In the genomic region with DNA sequence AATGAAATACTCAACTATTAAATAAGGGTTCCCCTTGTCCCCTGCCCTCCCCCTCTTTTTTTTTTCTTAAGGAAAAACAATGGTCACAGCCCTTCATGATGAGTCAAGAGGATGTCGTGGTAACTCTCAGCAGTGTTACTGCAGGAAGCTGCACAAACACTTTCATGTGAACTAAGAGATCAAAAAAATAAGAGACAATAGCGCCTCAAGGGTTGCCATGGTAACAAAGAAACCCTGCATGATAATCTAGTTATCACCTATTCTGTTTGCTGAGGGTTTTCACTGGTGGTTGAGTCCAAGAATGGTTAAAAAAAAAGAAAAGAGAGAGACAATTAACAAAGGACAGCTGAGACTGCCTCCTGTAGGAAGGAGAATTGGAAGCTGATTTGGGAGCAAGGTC, we compare ENCODE assay signal across 11 mouse cellular contexts. TPM values are rescaled to one million over a fixed set of nuclear protein-coding genes. Genes with fewer than 3 reads are reported as not detected.
DNase-seq lines count a peak whose midpoint lies in the region; ATAC-seq and TF ChIP-seq lines count a peak whose summit lies in the region.
"Had no signal": no experiment of that assay in that cellular context is flagged by ENCODE, and none has a peak within 500 bp of the region (broad histone marks: within the 10 kb centered on the region; RNA-seq: fewer than 3 reads in every experiment).

No protein-coding gene starts in this region.

- 22% methylated on average over 2 of the region's 2 CpGs for WGBS in lung, postnatal 0 days
- 10% methylated on average over 2 of the region's 2 CpGs for WGBS in hindbrain, embryonic 15.5 days

- H3K9ac ChIP-seq in lung, postnatal 0 days (replicated peaks; ENCODE audit: low read depth), result no peak overlapping the region
- H3K9ac ChIP-seq in hindbrain, embryonic 15.5 days, result no peak overlapping the region
- H3K9ac ChIP-seq: limb, embryonic 15.5 days had no signal

- no peak overlapping the region for H3K27ac ChIP-seq in lung, postnatal 0 days (ENCODE audit: low read length)
- no peak overlapping the region for H3K27ac ChIP-seq in hindbrain, embryonic 15.5 days (replicated peaks)
- H3K27ac ChIP-seq: kidney, postnatal 0 days; limb, embryonic 15.5 days had no signal

- no peaks in the 10 kb centered on the region for H3K36me3 ChIP-seq in lung, postnatal 0 days (ENCODE audit: insufficient read depth, low read length)
- no peaks in the 10 kb centered on the region for H3K36me3 ChIP-seq in hindbrain, embryonic 15.5 days
- H3K36me3 ChIP-seq: limb, embryonic 15.5 days had no signal

- peak; percentile 29; the same call in 1 of the 2 replicates for TF ChIP-seq EP300 in lung, postnatal 0 days (IDR thresholded peaks at IDR 0.05)

- H3K4me3 ChIP-seq in lung, postnatal 0 days (ENCODE audit: low read depth, low read length), result no peak overlapping the region
- no peak overlapping the region for H3K4me3 ChIP-seq in hindbrain, embryonic 15.5 days
- H3K4me3 ChIP-seq: limb, embryonic 15.5 days had no signal

- no peak overlapping the region for H3K4me2 ChIP-seq in lung, postnatal 0 days (replicated peaks; ENCODE audit: low read depth, low read length)
- no peak overlapping the region for H3K4me2 ChIP-seq in hindbrain, embryonic 15.5 days
- H3K4me2 ChIP-seq: limb, embryonic 15.5 days had no signal

- DNase-seq in lung, postnatal 0 days (ENCODE audit: low spot score), result peak; percentile 39
- no peak for DNase-seq in lung, adult 18-20 months
- DNase-seq in brain, embryonic 18.5 days (ENCODE audit: low read depth, low spot score), result peak; percentile 39
- DNase-seq in natural killer cell, adult 2 months (ENCODE audit: low spot score in 2 of 2), result peak; percentile 61 to 76
- DNase-seq in layer of hippocampus, adult 18-20 months (ENCODE audit: low spot score in 2 of 2), result no peak
- no peak for DNase-seq in urinary bladder, postnatal 25 days (ENCODE audit: low spot score)
- DNase-seq: cerebellum, adult 9-10 months; right cerebral cortex, postnatal 14 days had no signal

- H3K4me1 ChIP-seq in lung, postnatal 0 days (ENCODE audit: insufficient read depth, low read depth, low read length), result no peaks in the 10 kb centered on the region
- H3K4me1 ChIP-seq in hindbrain, embryonic 15.5 days (replicated peaks), result peaks cover 17% of the 10 kb centered on the region
- H3K4me1 ChIP-seq: limb, embryonic 15.5 days had no signal

- H3K27me3 ChIP-seq in lung, postnatal 0 days (replicated peaks; ENCODE audit: insufficient read depth, low read length), result no peaks in the 10 kb centered on the region
- H3K27me3 ChIP-seq in hindbrain, embryonic 15.5 days, result no peaks in the 10 kb centered on the region
- H3K27me3 ChIP-seq: limb, embryonic 15.5 days had no signal

- TF ChIP-seq CTCF in lung, postnatal 0 days (IDR thresholded peaks at IDR 0.05), result no peak

- ATAC-seq in lung, postnatal 0 days, result peak; percentile 47
- peak; percentile 52; the same call in 1 of the 2 replicates for ATAC-seq in hindbrain, embryonic 15.5 days (ENCODE audit: low FRiP score, low read depth)

- no peaks in the 10 kb centered on the region for H3K9me3 ChIP-seq in lung, postnatal 0 days (ENCODE audit: low read length)
- no peaks in the 10 kb centered on the region for H3K9me3 ChIP-seq in hindbrain, embryonic 15.5 days
- H3K9me3 ChIP-seq: limb, embryonic 15.5 days had no signal

RNA-seq across cellular contexts. Expression of a gene that starts 56.5 kb away (rescaled TPM):
- 8.8 and 9.4 TPM in 2 replicates for polyA plus RNA-seq in lung, postnatal 0 days (2015; fragmentation: Nextera tagmentation; extraction: Ambion mirVana)
- 2.7 and 2.9 TPM in 2 replicates for polyA plus RNA-seq in hindbrain, embryonic 15.5 days (2015; fragmentation: Nextera tagmentation; extraction: Ambion mirVana)
- 1 to 10 TPM; 7.3 to 7.5 TPM for total RNA-seq in layer of hippocampus, adult 18-20 months (2021)

Comparison
In these comparisons a context has a peak if more than half of its experiments do, and no peak if none do; other contexts are left out.
1. DNase-seq: peak in lung, postnatal 0 days (single experiment), brain, embryonic 18.5 days (single experiment) and natural killer cell, adult 2 months (2 of 2); none in lung, adult 18-20 months (0 of 2), layer of hippocampus, adult 18-20 months (0 of 2) and urinary bladder, postnatal 25 days (single experiment).